In the genomic region with DNA sequence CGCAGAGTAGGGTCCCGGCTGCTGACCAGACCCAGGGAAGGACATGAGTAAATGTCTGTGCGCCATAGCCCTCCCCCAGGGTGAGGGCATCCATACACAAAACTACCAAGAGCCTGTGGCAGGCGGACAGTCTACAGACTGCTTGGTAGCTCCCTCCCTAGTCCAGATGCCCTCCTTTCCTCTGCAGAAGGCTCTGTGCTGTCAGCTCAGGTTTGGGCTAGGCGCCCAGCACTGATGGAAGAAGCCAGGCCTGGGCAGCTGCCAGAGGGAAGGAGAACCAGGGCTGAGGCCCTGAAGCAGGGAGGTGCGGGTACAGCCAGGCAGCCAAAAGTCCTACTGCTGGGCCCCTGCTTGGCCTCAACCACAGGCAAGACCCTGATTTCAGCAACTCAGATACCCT, we compare ENCODE assay signal across 8 mouse cellular contexts. TPM values are rescaled to one million over a fixed set of nuclear protein-coding genes. Genes with fewer than 3 reads are reported as not detected.
DNase-seq lines count a peak whose midpoint lies in the region; ATAC-seq lines count a peak whose summit lies in the region.

No protein-coding gene starts in this region.

- WGBS in heart, embryonic 10.5 days: 84% methylated on average over 6 of the region's 6 CpGs

- H3K9me3 ChIP-seq in heart, embryonic 10.5 days: no peaks in the 10 kb centered on the region

- no peak overlapping the region for H3K4me3 ChIP-seq in heart, embryonic 10.5 days

- H3K36me3 ChIP-seq in heart, embryonic 10.5 days: no peaks in the 10 kb centered on the region

- peak; percentile 96 for DNase-seq in heart, adult 11 months
- no peak for DNase-seq in heart, embryonic 10.5 days (ENCODE audit: low spot score)
- DNase-seq in urinary bladder, postnatal 4 days (ENCODE audit: low spot score in 2 of 2): peak; percentile 45 to 60
- DNase-seq in urinary bladder, adult 2 months (ENCODE audit: low spot score): no peak
- DNase-seq in gastrocnemius, postnatal 14 days: peak; percentile 85
- DNase-seq in left cerebral cortex, postnatal 36 days (ENCODE audit: low spot score in 2 of 2): peak; percentile 79 to 85
- DNase-seq in thymus, adult 18-20 months: no peak

- intact Hi-C loops in gastrocnemius, postnatal 14 days (cut with DNase I; ENCODE audit: low total_unique reads): no loop called here
- intact Hi-C loops in left cerebral cortex, postnatal 36 days (cut with DNase I): no loop called here

- 0 out of 2 replicates have a peak, but pooled peaks cover 16% of the 10 kb centered on the region for H3K27me3 ChIP-seq in heart, embryonic 10.5 days (ENCODE audit: insufficient read depth, poor library complexity, severe bottlenecking)

- peaks cover 14% of the 10 kb centered on the region for H3K4me1 ChIP-seq in heart, embryonic 10.5 days

- ATAC-seq in erythroid progenitor cell, adult 5-6 weeks (replicated peaks; ENCODE audit: low FRiP score, poor library complexity, severe bottlenecking): no peak

- H3K27ac ChIP-seq in heart, embryonic 10.5 days: no peak overlapping the region

RNA-seq across cellular contexts. Expression of a gene that starts 35.5 kb away (rescaled TPM):
- 1.8 and 2.3 TPM in 2 replicates for polyA plus RNA-seq in heart, embryonic 10.5 days (2016; fragmentation: Nextera tagmentation; extraction: Ambion mirVana)
- 3.0 and 3.9 TPM in 2 replicates for polyA plus RNA-seq in urinary bladder, adult 2 months (2012; rRNA removed)
- 100 to 1,000 TPM; 169 to 170 TPM for total RNA-seq in gastrocnemius, postnatal 14 days (2021)
- 100 to 1,000 TPM; 644 to 664 TPM for total RNA-seq in left cerebral cortex, postnatal 36 days (2021)
- total RNA-seq in erythroid progenitor cell, adult 5-6 weeks (2015; ENCODE audit: low replicate concordance): not detected in 2 replicates
- 0.77 TPM in 1 of 2 replicates, not detected in the other for total RNA-seq in erythroid progenitor cell, adult 5-6 weeks (2017; ENCODE audit: low replicate concordance)

Comparison
In these comparisons a context has a peak if more than half of its experiments do, and no peak if none do; other contexts are left out.
1. DNase-seq: peak in heart, adult 11 months (single experiment), urinary bladder, postnatal 4 days (2 of 2), gastrocnemius, postnatal 14 days (single experiment) and left cerebral cortex, postnatal 36 days (2 of 2); none in heart, embryonic 10.5 days (single experiment), urinary bladder, adult 2 months (single experiment) and thymus, adult 18-20 months (0 of 2).
2. RNA of a gene that starts 35.5 kb away (total RNA-seq): 644 to 664 TPM in left cerebral cortex, postnatal 36 days and 169 to 170 TPM in gastrocnemius, postnatal 14 days; 0.77 TPM in erythroid progenitor cell, adult 5-6 weeks; every median in the first group is over 10 times any median in the second.